27 mouse cellular contexts compared by ENCODE assay signal in genomic region chr5:75663768-75664167, GRCm38 (mm10).
"Had no signal": no experiment of that assay in that cellular context is flagged by ENCODE, and none has a peak within 500 bp of the region (broad histone marks: within the 10 kb centered on the region; RNA-seq: fewer than 3 reads in every experiment).

No protein-coding gene starts in this region.

- ATAC-seq: forebrain, embryonic 13.5 days; forebrain, embryonic 14.5 days; forebrain, embryonic 15.5 days; forebrain, embryonic 16.5 days; forebrain, postnatal 0 days had no signal

- H3K4me2 ChIP-seq: embryonic facial prominence, embryonic 12.5 days; embryonic facial prominence, embryonic 13.5 days; embryonic facial prominence, embryonic 15.5 days; forebrain, embryonic 12.5 days; forebrain, embryonic 13.5 days; forebrain, embryonic 15.5 days had no signal

- H3K9me3 ChIP-seq: embryonic facial prominence, embryonic 12.5 days; embryonic facial prominence, embryonic 13.5 days; embryonic facial prominence, embryonic 15.5 days; forebrain, embryonic 13.5 days; forebrain, embryonic 15.5 days had no signal

- DNase-seq: cerebellum, adult 2 months; cerebellum, adult 8-10 months; cerebellum, adult 9-10 months; cerebellum, adult 9-11 months; cerebellum, postnatal 10 days; cerebellum, postnatal 14 days; cerebellum, postnatal 25 days; cerebellum, postnatal 36 days; embryo, embryonic 11 days; forebrain, postnatal 0 days; gastrocnemius, adult 2 months; gastrocnemius, postnatal 10 days; gastrocnemius, postnatal 14 days; gastrocnemius, postnatal 25 days; gastrocnemius, postnatal 36 days; heart, adult 18-20 months had no signal

- H3K27ac ChIP-seq: embryonic facial prominence, embryonic 10.5 days; embryonic facial prominence, embryonic 12.5 days; embryonic facial prominence, embryonic 13.5 days; embryonic facial prominence, embryonic 15.5 days; forebrain, embryonic 10.5 days; forebrain, embryonic 12.5 days; forebrain, embryonic 13.5 days; forebrain, embryonic 15.5 days; gastrocnemius, adult 2 months had no signal

- H3K36me3 ChIP-seq: embryonic facial prominence, embryonic 10.5 days; embryonic facial prominence, embryonic 12.5 days; embryonic facial prominence, embryonic 13.5 days; embryonic facial prominence, embryonic 15.5 days; forebrain, embryonic 10.5 days; forebrain, embryonic 15.5 days had no signal

- H3K9ac ChIP-seq: embryonic facial prominence, embryonic 12.5 days; embryonic facial prominence, embryonic 13.5 days; embryonic facial prominence, embryonic 15.5 days; forebrain, embryonic 12.5 days; forebrain, embryonic 13.5 days; forebrain, embryonic 15.5 days; forebrain, postnatal 0 days had no signal

- H3K27me3 ChIP-seq: embryonic facial prominence, embryonic 12.5 days; embryonic facial prominence, embryonic 13.5 days; embryonic facial prominence, embryonic 15.5 days; forebrain, embryonic 12.5 days; forebrain, embryonic 13.5 days; forebrain, embryonic 15.5 days had no signal

- H3K4me3 ChIP-seq: embryonic facial prominence, embryonic 10.5 days; embryonic facial prominence, embryonic 12.5 days; embryonic facial prominence, embryonic 13.5 days; embryonic facial prominence, embryonic 15.5 days; erythroblast, embryonic 14.5 days; forebrain, embryonic 10.5 days; forebrain, embryonic 12.5 days; forebrain, embryonic 13.5 days; forebrain, embryonic 15.5 days; gastrocnemius, adult 2 months had no signal

- H3K4me1 ChIP-seq: embryonic facial prominence, embryonic 10.5 days; embryonic facial prominence, embryonic 12.5 days; embryonic facial prominence, embryonic 13.5 days; embryonic facial prominence, embryonic 15.5 days; forebrain, embryonic 13.5 days; forebrain, embryonic 15.5 days had no signal
